Mouse (Mus musculus): ENCODE data around the gene Arhgap45. TPM values are rescaled to one million over a fixed set of nuclear protein-coding genes. Genes with fewer than 3 reads are reported as not detected.
A peak's percentile ranks its signal among the peaks of the same experiment; 100 is the strongest.

The Arhgap45 gene
- polyA plus RNA-seq, 1 experiment from 2014 or later: 15.7 TPM

DNA sequence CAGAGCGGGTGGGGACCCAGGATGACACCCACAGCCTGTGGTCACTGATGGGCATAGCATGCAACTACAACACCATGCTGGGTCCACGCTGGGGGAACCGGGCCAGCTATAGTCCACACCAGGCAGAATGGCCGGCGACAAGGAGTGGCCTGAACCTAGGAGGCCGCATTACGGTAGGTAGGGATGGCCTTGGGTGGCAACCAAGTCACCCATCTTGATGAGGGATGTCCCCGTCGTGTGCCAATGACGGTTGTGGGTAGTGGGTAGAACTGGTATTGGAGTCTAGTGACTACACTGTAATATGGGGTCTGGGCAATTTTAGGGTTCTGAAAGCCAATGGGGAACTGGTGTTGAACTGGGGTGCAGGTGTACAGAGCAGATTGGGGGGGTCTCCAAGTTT lies 478 bp downstream of the Arhgap45 start:
- Histone ChIP-seq H3K9ac (peak overlapping the region; percentile 57), H3K27ac (replicated peaks) (peak overlapping the region; percentile 84), H3K4me2 (peak overlapping the region; percentile 77), H3K27me3 (peaks cover 15% of the 10 kb centered on the region), H3K4me1 (replicated peaks) (peaks cover 63% of the 10 kb centered on the region), H3K36me3 (replicated peaks) (peaks cover 53% of the 10 kb centered on the region), H3K9me3 (replicated peaks) (no peaks in the 10 kb centered on the region), H3K4me3 (replicated peaks) (peak overlapping the region; percentile 61)
- WGBS (ENCODE audit: insufficient replicate concordance): 17% methylated on average over 10 of the region's 10 CpGs
- ATAC-seq (ENCODE audit: insufficient read depth): peak; percentile 19

DNA sequence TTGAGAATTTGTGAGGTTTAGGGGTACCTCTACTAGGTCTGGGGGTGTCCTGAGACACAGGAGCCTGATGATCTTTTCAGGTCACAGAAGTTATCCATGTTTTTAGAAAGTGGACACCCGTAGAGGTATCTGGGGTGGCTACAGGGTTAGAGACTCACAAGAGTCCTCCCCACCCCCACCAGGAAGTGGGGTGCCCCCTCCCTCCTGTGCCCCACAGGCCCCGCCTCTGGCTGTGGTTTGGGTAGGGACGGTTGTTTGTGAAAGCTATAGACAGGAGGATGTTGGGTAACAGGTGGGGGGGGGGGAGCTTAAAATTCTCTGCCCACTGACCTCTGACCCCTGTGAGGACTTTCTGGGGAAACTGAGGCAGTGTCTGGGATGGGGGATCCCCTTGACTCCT lies 908 bp downstream of the Arhgap45 start:
- Histone ChIP-seq H3K27ac (replicated peaks) (peak overlapping the region; percentile 84), H3K4me2 (peak overlapping the region; percentile 77), H3K9me3 (replicated peaks) (no peaks in the 10 kb centered on the region), H3K4me1 (replicated peaks) (peaks cover 63% of the 10 kb centered on the region), H3K27me3 (peaks cover 15% of the 10 kb centered on the region), H3K4me3 (replicated peaks) (peak overlapping the region; percentile 61), H3K9ac (peak overlapping the region; percentile 57), H3K36me3 (replicated peaks) (peaks cover 53% of the 10 kb centered on the region)
- peak; percentile 45 for ATAC-seq (ENCODE audit: insufficient read depth)
- 10% methylated on average over 3 of the region's 3 CpGs for WGBS (ENCODE audit: insufficient replicate concordance)

GRCm38 (mm10) chr10:80017771-80018170 lies 1.3 kb downstream of the Arhgap45 start:
- H3K4me2 ChIP-seq: peak overlapping the region; percentile 77
- H3K27me3 ChIP-seq: peaks cover 15% of the 10 kb centered on the region
- ATAC-seq (ENCODE audit: insufficient read depth): no peak
- H3K27ac ChIP-seq (replicated peaks): peak overlapping the region; percentile 84
- H3K9ac ChIP-seq: peak overlapping the region; percentile 57
- H3K36me3 ChIP-seq (replicated peaks): peaks cover 51% of the 10 kb centered on the region
- no peaks in the 10 kb centered on the region for H3K9me3 ChIP-seq (replicated peaks)
- 24% methylated on average over 14 of the region's 14 CpGs for WGBS (ENCODE audit: insufficient replicate concordance)
- H3K4me1 ChIP-seq (replicated peaks): peaks cover 63% of the 10 kb centered on the region
- peak overlapping the region; percentile 61 for H3K4me3 ChIP-seq (replicated peaks)

GRCm38 (mm10) chr10:80018739-80019297 lies 2.4 kb downstream of the Arhgap45 start:
- Histone ChIP-seq H3K9me3 (replicated peaks) (no peaks in the 10 kb centered on the region), H3K4me2 (peak overlapping the region; percentile 77), H3K27ac (replicated peaks) (peak overlapping the region; percentile 81), H3K4me1 (replicated peaks) (peaks cover 68% of the 10 kb centered on the region), H3K27me3 (peaks cover 11% of the 10 kb centered on the region), H3K4me3 (replicated peaks) (peak overlapping the region; percentile 42), H3K9ac (peak overlapping the region; percentile 15; the same call in 1 of the 2 replicates), H3K36me3 (replicated peaks) (peaks cover 44% of the 10 kb centered on the region)
- peak; percentile 57 for ATAC-seq (ENCODE audit: insufficient read depth)
- WGBS (ENCODE audit: insufficient replicate concordance): 3% methylated on average over 15 of the region's 15 CpGs

GRCm38 (mm10) chr10:80019471-80020131 lies 3.1 kb downstream of the Arhgap45 start:
- Histone ChIP-seq H3K36me3 (replicated peaks) (peaks cover 37% of the 10 kb centered on the region), H3K9ac (0 out of 2 replicates have a peak overlapping the region, but pooled peaks have one; percentile 15), H3K27ac (replicated peaks) (peak overlapping the region; percentile 81), H3K9me3 (replicated peaks) (no peaks in the 10 kb centered on the region), H3K4me2 (peak overlapping the region; percentile 77), H3K27me3 (0 out of 2 replicates have a peak, but pooled peaks cover 3% of the 10 kb centered on the region), H3K4me1 (replicated peaks) (peaks cover 69% of the 10 kb centered on the region), H3K4me3 (replicated peaks) (peak overlapping the region; percentile 42)
- 58% methylated on average over 20 of the region's 20 CpGs for WGBS (ENCODE audit: insufficient replicate concordance)
- 0 out of 2 replicates have a peak, but pooled peaks have one; percentile 23 for ATAC-seq (ENCODE audit: insufficient read depth)

GRCm38 (mm10) chr10:80020191-80020590 lies 3.7 kb downstream of the Arhgap45 start:
- H3K27ac ChIP-seq (replicated peaks): no peak overlapping the region; the same call in 1 of the 2 replicates
- H3K36me3 ChIP-seq (replicated peaks): peaks cover 31% of the 10 kb centered on the region
- no peak for ATAC-seq (ENCODE audit: insufficient read depth)
- 77% methylated on average over 11 of the region's 11 CpGs for WGBS (ENCODE audit: insufficient replicate concordance)
- no peak overlapping the region for H3K9ac ChIP-seq
- H3K4me2 ChIP-seq: no peak overlapping the region
- no peak overlapping the region for H3K4me3 ChIP-seq (replicated peaks)
- H3K27me3 ChIP-seq: no peaks in the 10 kb centered on the region
- no peaks in the 10 kb centered on the region for H3K9me3 ChIP-seq (replicated peaks)
- peaks cover 71% of the 10 kb centered on the region for H3K4me1 ChIP-seq (replicated peaks)

GRCm38 (mm10) chr10:80020603-80021319 lies 4.3 kb downstream of the Arhgap45 start:
- peaks cover 26% of the 10 kb centered on the region for H3K36me3 ChIP-seq (replicated peaks)
- no peak overlapping the region for H3K9ac ChIP-seq
- 83% methylated on average over 18 of the region's 18 CpGs for WGBS (ENCODE audit: insufficient replicate concordance)
- H3K4me3 ChIP-seq (replicated peaks): no peak overlapping the region
- H3K9me3 ChIP-seq (replicated peaks): no peaks in the 10 kb centered on the region
- H3K27me3 ChIP-seq: no peaks in the 10 kb centered on the region
- no peak overlapping the region for H3K4me2 ChIP-seq
- no peak overlapping the region for H3K27ac ChIP-seq (replicated peaks)
- peaks cover 75% of the 10 kb centered on the region for H3K4me1 ChIP-seq (replicated peaks)
- ATAC-seq (ENCODE audit: insufficient read depth): no peak

- no peaks in the 10 kb centered on the region for H3K9me3 ChIP-seq (replicated peaks)
- no peak overlapping the region for H3K4me3 ChIP-seq (replicated peaks)
- peaks cover 30% of the 10 kb centered on the region for H3K36me3 ChIP-seq (replicated peaks)
- 83% methylated on average over 13 of the region's 13 CpGs for WGBS (ENCODE audit: insufficient replicate concordance)
- no peak overlapping the region for H3K4me2 ChIP-seq
- no peaks in the 10 kb centered on the region for H3K27me3 ChIP-seq
- no peak for ATAC-seq (ENCODE audit: insufficient read depth)
- H3K27ac ChIP-seq (replicated peaks): no peak overlapping the region
- H3K4me1 ChIP-seq (replicated peaks): peaks cover 75% of the 10 kb centered on the region
- no peak overlapping the region for H3K9ac ChIP-seq
Observed at GRCm38 (mm10) chr10:80021320-80021641, 4.8 kb downstream of the Arhgap45 start.

GRCm38 (mm10) chr10:80022164-80022563 lies 5.7 kb downstream of the Arhgap45 start:
- H3K4me2 ChIP-seq: no peak overlapping the region
- H3K9ac ChIP-seq: no peak overlapping the region
- ATAC-seq (ENCODE audit: insufficient read depth): no peak
- peaks cover 39% of the 10 kb centered on the region for H3K36me3 ChIP-seq (replicated peaks)
- 77% methylated on average over 12 of the region's 12 CpGs for WGBS (ENCODE audit: insufficient replicate concordance)
- H3K4me3 ChIP-seq (replicated peaks): no peak overlapping the region
- H3K9me3 ChIP-seq (replicated peaks): no peaks in the 10 kb centered on the region
- H3K4me1 ChIP-seq (replicated peaks): peaks cover 70% of the 10 kb centered on the region
- no peak overlapping the region for H3K27ac ChIP-seq (replicated peaks)
- no peaks in the 10 kb centered on the region for H3K27me3 ChIP-seq

GRCm38 (mm10) chr10:80022806-80023205 lies 6.4 kb downstream of the Arhgap45 start:
- Histone ChIP-seq H3K27me3 (no peaks in the 10 kb centered on the region), H3K4me3 (replicated peaks) (no peak overlapping the region), H3K9me3 (replicated peaks) (no peaks in the 10 kb centered on the region), H3K4me2 (no peak overlapping the region), H3K9ac (no peak overlapping the region), H3K4me1 (replicated peaks) (peaks cover 70% of the 10 kb centered on the region), H3K36me3 (replicated peaks) (peaks cover 46% of the 10 kb centered on the region), H3K27ac (replicated peaks) (no peak overlapping the region)
- WGBS (ENCODE audit: insufficient replicate concordance): 75% methylated on average over 8 of the region's 8 CpGs
- ATAC-seq (ENCODE audit: insufficient read depth): no peak

DNA sequence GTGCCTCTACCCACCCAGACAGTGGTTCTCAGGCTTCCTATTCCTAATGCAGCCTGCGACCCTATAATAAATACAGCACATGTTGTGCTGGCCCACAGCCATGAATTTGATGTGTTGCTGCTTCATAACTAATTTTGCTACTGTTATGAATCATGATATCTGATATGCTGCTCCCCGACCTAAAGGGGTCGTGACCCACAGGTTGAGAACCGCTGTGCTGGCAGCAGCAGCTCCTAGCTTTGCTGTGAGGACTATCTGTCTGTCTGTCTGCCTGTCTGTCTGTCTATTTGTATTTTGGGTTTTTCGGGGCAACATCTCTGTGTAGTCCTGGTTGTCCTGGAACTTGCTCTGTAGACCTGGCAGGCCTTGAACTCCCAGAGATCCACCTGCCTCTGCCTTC lies 7.3 kb downstream of the Arhgap45 start:
- 67% methylated on average over 5 of the region's 5 CpGs for WGBS (ENCODE audit: insufficient replicate concordance)
- Histone ChIP-seq H3K9me3 (replicated peaks) (no peaks in the 10 kb centered on the region), H3K27ac (replicated peaks) (peak overlapping the region; percentile 42), H3K27me3 (no peaks in the 10 kb centered on the region), H3K4me3 (replicated peaks) (no peak overlapping the region), H3K4me2 (no peak overlapping the region), H3K4me1 (replicated peaks) (peaks cover 73% of the 10 kb centered on the region), H3K9ac (no peak overlapping the region), H3K36me3 (replicated peaks) (peaks cover 51% of the 10 kb centered on the region)
- no peak for ATAC-seq (ENCODE audit: insufficient read depth)

Measured in liver, embryonic 15.5 days (tissue).